Mouse (Mus musculus): Measurements from ENCODE around the gene Ugt1a10.

DNA sequence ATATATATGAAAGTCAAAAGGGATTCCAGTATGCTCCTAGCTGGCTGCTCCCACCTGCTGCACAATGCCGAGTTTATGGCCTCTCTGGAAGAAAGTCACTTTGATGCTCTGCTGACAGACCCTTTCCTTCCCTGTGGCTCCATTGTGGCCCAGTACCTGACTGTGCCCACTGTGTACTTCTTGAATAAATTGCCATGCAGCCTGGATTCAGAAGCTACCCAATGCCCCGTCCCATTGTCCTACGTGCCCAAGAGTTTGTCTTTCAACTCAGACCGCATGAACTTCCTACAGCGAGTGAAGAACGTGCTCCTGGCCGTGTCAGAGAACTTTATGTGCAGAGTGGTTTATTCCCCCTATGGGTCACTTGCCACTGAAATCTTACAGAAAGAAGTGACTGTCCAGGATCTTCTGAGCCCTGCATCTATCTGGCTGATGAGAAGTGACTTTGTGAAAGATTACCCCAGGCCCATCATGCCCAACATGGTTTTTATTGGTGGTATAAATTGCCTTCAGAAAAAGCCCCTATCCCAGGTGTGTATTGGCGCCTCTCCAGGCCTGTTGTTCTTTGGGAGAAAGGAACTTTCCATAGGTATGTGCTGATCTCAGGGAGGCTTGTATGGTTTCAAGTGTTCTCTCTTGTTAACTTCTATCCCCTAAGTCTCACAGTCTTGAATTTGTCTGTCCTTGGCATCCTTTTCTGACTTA lies 157.3 kb downstream of the Ugt1a10 start:
- TF ChIP-seq CTCF (IDR thresholded peaks at IDR 0.05; ENCODE audit: borderline replicate concordance, extremely low read depth, insufficient read depth, insufficient read length), result no peak
- no peak for TF ChIP-seq POLR2A (IDR thresholded peaks at IDR 0.05; ENCODE audit: borderline replicate concordance, extremely low read depth, insufficient read depth, insufficient read length, poor library complexity, severe bottlenecking)

All from brain, embryonic 14.5 days (tissue).